Mouse (Mus musculus): ENCODE measurements around the gene Gm20683. TPM values are rescaled to one million over a fixed set of nuclear protein-coding genes. Genes with fewer than 3 reads are reported as not detected.
"Not testable (repeated sequence)": the region's sequence is repeated elsewhere in the genome, so short reads cannot be mapped to it uniquely, and the experiment has no call there.

Gm20683 gene
- total and polyA plus RNA-seq, 2 experiments: 2.7 to 26.9 TPM

- H3K9ac ChIP-seq (ENCODE audit: low read depth, low read length): peak overlapping the region; percentile 45
- H3K27me3 ChIP-seq (ENCODE audit: control insufficient read depth, insufficient read depth, low read length): peaks cover 13% of the 10 kb centered on the region
- TF ChIP-seq POLR2A (IDR thresholded peaks at IDR 0.05; ENCODE audit: extremely low read depth, insufficient read depth, low read length): no peak
- no peak for TF ChIP-seq CTCF (IDR thresholded peaks at IDR 0.05; ENCODE audit: low read depth, low read length)
- H3K4me3 ChIP-seq (ENCODE audit: insufficient read depth, low read depth, low read length): peak overlapping the region; percentile 52; the same call in 1 of the 2 replicates
- H3K79me2 ChIP-seq (ENCODE audit: control insufficient read depth, insufficient read depth, low read length): no peaks in the 10 kb centered on the region
- peaks cover 3% of the 10 kb centered on the region; the same call in 1 of the 2 replicates for H3K4me1 ChIP-seq (ENCODE audit: control insufficient read depth, insufficient read depth, low read length)
- H3K36me3 ChIP-seq (ENCODE audit: control insufficient read depth, insufficient read depth, low read length): no peaks in the 10 kb centered on the region
- WGBS: 27% methylated on average over 24 of the region's 25 CpGs
- DNase-seq (ENCODE audit: extremely low read depth, low read depth, low spot score): no peak
- H3K27ac ChIP-seq (replicated peaks; ENCODE audit: insufficient read depth, low read depth, low read length): no peak overlapping the region
Observed at GRCm38 (mm10) chr17:25809606-25810340, 31.8 kb downstream of the Gm20683 start.

DNA sequence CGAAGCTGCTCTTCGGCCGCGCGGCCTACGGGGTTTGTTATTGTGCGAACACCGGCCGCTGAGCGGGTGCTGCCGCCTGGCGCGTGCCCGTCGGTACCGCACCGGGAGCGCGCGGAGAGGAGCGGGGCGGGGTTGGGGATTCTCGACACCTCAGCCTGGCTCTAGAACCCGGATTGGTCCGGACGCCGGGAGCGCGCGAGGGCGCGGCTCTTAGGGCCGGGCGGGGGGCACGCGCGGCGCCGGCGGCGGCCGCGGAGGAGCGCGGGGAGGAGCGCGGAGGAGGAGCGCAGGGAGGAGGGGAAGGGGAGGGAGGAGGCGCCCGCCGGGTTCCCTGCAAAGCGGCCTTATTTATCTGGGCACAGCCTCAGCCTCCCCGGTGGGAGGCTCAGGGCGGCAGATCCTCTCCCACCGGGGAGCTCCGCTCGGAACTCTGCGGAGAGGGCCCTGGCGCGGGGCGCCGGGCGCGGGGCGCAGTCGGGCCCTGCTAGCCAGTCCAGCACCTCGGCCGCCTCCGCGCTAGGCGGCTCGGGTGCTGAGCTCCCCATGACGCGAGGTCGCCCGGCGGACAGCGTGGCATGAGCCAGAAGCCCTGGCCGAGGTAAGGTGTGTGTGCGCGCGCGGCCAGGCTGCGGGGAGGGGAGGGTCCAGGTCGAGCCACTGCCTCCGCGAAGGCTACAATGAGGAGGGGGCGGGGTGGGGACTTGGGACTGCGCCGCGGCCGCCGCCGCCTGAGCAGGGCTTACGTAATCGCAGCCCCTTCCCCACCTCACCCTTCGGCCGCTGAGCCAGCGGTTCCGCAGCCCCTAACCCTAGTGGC, 32.6 kb downstream of the Gm20683 start, which contains the start of gene Fbxl16:
Gene Fbxl16, plus strand, starts transcription at position 297 of the 817 bp plus-strand sequence.
- WGBS: 1% methylated on average over 97 of the region's 100 CpGs
- Histone ChIP-seq H3K27me3 (ENCODE audit: control insufficient read depth, insufficient read depth, low read length) (peaks cover 13% of the 10 kb centered on the region), H3K36me3 (ENCODE audit: control insufficient read depth, insufficient read depth, low read length) (no peaks in the 10 kb centered on the region)

DNA sequence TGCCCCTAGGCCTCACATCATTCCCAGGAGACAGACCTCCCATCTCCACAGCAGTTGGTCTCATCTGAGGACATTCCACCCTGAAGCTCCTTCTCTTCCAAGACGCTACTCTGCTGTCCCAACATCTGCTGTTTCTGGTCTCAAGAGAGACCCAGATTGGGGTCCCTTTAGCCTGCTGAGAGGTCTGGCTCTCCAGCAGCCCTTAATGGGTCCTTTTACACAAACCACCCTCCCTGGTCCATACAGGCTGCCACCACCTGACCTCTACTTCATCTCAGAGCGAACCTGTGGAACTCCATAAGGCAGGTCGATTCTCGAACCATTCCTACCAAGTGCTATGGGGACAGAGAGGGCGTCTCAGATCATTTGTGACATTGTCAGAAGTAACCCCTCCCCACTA, 33.5 kb downstream of the Gm20683 start:
- Histone ChIP-seq H3K4me1 (ENCODE audit: control insufficient read depth, insufficient read depth, low read length) (peaks cover 3% of the 10 kb centered on the region; the same call in 1 of the 2 replicates), H3K4me3 (ENCODE audit: insufficient read depth, low read depth, low read length) (no peak overlapping the region), H3K27me3 (ENCODE audit: control insufficient read depth, insufficient read depth, low read length) (peaks cover 15% of the 10 kb centered on the region), H3K79me2 (ENCODE audit: control insufficient read depth, insufficient read depth, low read length) (no peaks in the 10 kb centered on the region), H3K9ac (ENCODE audit: low read depth, low read length) (no peak overlapping the region), H3K36me3 (ENCODE audit: control insufficient read depth, insufficient read depth, low read length) (no peaks in the 10 kb centered on the region), H3K27ac (replicated peaks; ENCODE audit: insufficient read depth, low read depth, low read length) (no peak overlapping the region)
- TF ChIP-seq POLR2A (IDR thresholded peaks at IDR 0.05; ENCODE audit: extremely low read depth, insufficient read depth, low read length): no peak
- TF ChIP-seq CTCF (IDR thresholded peaks at IDR 0.05; ENCODE audit: low read depth, low read length): no peak
- WGBS: 53% methylated on average over 5 of the region's 5 CpGs
- DNase-seq (ENCODE audit: extremely low read depth, low read depth, low spot score): no peak

More for the DNA sequence above, 32.6 kb downstream of the Gm20683 start, which contains the start of gene Fbxl16:
- Histone ChIP-seq H3K79me2 (ENCODE audit: control insufficient read depth, insufficient read depth, low read length) (no peaks in the 10 kb centered on the region), H3K4me3 (ENCODE audit: insufficient read depth, low read depth, low read length) (peak within 1 kb of the TSS; percentile 52; the same call in 1 of the 2 replicates), H3K4me1 (ENCODE audit: control insufficient read depth, insufficient read depth, low read length) (peaks cover 3% of the 10 kb centered on the region; the same call in 1 of the 2 replicates), H3K9ac (ENCODE audit: low read depth, low read length) (peak within 1 kb of the TSS; percentile 45), H3K27ac (replicated peaks; ENCODE audit: insufficient read depth, low read depth, low read length) (no peak within 1 kb of the TSS)
- DNase-seq (ENCODE audit: extremely low read depth, low read depth, low spot score): no peak
- TF ChIP-seq CTCF (IDR thresholded peaks at IDR 0.05; ENCODE audit: low read depth, low read length) (no peak), POLR2A (IDR thresholded peaks at IDR 0.05; ENCODE audit: extremely low read depth, insufficient read depth, low read length) (no peak)

- not testable (repeated sequence) for H3K79me2 ChIP-seq (ENCODE audit: control insufficient read depth, insufficient read depth, low read length); H3K4me3 ChIP-seq (ENCODE audit: insufficient read depth, low read depth, low read length); H3K36me3 ChIP-seq (ENCODE audit: control insufficient read depth, insufficient read depth, low read length); DNase-seq (ENCODE audit: extremely low read depth, low read depth, low spot score); H3K9ac ChIP-seq (ENCODE audit: low read depth, low read length); H3K4me1 ChIP-seq (ENCODE audit: control insufficient read depth, insufficient read depth, low read length); H3K27ac ChIP-seq (replicated peaks; ENCODE audit: insufficient read depth, low read depth, low read length)
- 52% methylated on average over 2 of the region's 2 CpGs for WGBS
- peaks cover 18% of the 10 kb centered on the region for H3K27me3 ChIP-seq (ENCODE audit: control insufficient read depth, insufficient read depth, low read length)
Observed at GRCm38 (mm10) chr17:25807452-25807851, 34.1 kb downstream of the Gm20683 start.

DNA sequence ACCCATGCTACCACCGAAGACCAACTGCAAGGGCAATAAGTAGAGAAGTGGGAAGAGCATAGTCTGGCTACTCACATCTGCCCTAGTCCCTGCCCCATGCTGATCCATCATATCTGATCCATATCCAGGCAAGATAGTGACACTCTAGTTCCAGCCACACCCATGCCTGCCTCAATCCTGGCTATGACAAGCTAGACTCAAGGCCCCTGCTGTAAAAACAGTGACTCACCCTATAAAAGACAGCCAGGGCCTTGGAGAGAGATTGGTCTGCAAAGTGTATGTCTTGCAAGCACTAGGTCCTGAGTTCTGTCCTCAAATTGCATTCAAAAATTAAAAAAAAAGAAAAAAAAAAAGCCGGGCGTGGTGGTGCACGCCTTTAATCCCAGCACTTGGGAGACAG, 35.1 kb downstream of the Gm20683 start:
- WGBS: 88% methylated on average over 4 of the region's 4 CpGs
- DNase-seq (ENCODE audit: extremely low read depth, low read depth, low spot score): no peak
- no peak for TF ChIP-seq CTCF (IDR thresholded peaks at IDR 0.05; ENCODE audit: low read depth, low read length)

More for the DNA sequence above, 35.1 kb downstream of the Gm20683 start:
- no peak overlapping the region for H3K9ac ChIP-seq (ENCODE audit: low read depth, low read length)
- H3K79me2 ChIP-seq (ENCODE audit: control insufficient read depth, insufficient read depth, low read length): no peaks in the 10 kb centered on the region
- H3K27me3 ChIP-seq (ENCODE audit: control insufficient read depth, insufficient read depth, low read length): peaks cover 18% of the 10 kb centered on the region
- no peak overlapping the region for H3K4me3 ChIP-seq (ENCODE audit: insufficient read depth, low read depth, low read length)
- H3K4me1 ChIP-seq (ENCODE audit: control insufficient read depth, insufficient read depth, low read length): peaks cover 3% of the 10 kb centered on the region; the same call in 1 of the 2 replicates
- H3K27ac ChIP-seq (replicated peaks; ENCODE audit: insufficient read depth, low read depth, low read length): no peak overlapping the region
- no peaks in the 10 kb centered on the region for H3K36me3 ChIP-seq (ENCODE audit: control insufficient read depth, insufficient read depth, low read length)

All from liver, adult 2 months (tissue).